Mouse (Mus musculus) left cerebral cortex, adult 8-10 months (tissue): ENCODE measurements around the gene Esp23. TPM values are rescaled to one million over a fixed set of nuclear protein-coding genes. Genes with fewer than 3 reads are reported as not detected.
"Not testable (repeated sequence)": the region's sequence is repeated elsewhere in the genome, so short reads cannot be mapped to it uniquely, and the experiment has no call there.

Source experiments
- DNase-seq, 2 experiments: peaks; one replicate each; pipeline ENCODE4 v3.0.0; 2022; ENCODE audit warnings: low spot score in 2 of 2
- total RNA-seq, 4 experiments: library from RNA; stranded (reverse); gene quantifications; 2 replicates each; pipeline ENCODE4 v1.2.4; 2022

Esp23 gene
- total RNA-seq = not detected

DNA sequence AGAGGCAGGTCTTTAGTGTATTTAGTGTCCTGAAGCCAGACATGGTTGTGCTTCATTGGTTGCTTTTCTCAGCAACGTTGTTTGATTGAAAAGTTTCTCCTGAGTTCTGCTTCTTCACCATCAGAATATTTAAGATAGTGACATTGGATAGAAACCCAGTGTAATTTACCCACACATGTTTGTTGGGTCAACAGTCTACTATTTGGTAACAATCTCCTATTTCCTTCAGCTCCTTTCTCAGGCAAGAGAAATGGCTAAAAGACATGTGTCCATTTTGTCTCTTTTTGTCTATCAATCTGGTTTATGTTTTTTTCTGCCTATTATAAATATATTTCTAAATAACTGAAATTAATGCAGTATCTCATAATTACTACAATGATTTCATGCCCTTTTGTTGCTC is at the start of gene Esp23:
Gene Esp23 (minus strand): TSS at position 101 of the 400 bp plus-strand sequence.
- DNase-seq = no peak

DNA sequence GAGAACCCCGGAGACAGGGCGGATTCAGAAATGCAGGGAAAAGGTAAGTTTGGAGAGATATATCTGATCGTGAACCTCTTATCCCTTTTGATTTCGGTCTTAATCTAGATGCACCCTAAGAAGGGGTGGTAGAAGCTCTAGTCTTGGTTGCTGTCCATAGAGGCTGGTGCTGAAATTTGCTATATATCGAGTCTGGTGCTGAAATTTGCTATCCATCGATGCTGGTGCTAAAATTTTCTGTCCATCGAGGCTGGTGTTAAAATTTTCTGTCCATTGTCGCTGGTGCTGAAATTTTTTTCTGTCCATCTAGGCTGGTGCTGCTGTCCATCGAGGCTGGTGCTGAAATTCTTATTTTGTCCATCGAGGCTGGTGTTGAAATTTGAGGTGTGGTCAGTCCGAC is 30.3 kb upstream of the Esp23 start:
- not testable (repeated sequence) for DNase-seq

DNA sequence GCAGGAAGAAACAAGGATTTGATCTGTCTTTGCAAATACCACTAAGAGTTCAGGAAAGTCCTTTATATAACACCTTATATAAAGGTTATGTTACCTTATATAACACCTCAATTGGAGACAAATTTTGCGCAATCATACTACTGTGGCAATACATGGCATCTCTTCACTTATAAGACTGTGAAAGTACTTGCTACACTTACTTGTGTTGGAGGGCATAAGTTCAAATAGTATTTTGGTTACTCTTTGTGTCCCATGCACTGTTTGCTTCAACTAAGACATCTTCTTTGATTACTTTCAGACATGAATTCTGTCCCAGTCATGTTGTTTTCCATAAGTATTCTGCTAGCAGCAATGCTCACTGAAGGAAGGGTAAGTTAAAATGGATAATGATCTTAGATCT is 18.2 kb upstream of the Esp23 start, which contains the start of gene Esp22:
Gene Esp22 (plus strand): TSS at position 301 of the 400 bp plus-strand sequence.
- no peak for DNase-seq

DNA sequence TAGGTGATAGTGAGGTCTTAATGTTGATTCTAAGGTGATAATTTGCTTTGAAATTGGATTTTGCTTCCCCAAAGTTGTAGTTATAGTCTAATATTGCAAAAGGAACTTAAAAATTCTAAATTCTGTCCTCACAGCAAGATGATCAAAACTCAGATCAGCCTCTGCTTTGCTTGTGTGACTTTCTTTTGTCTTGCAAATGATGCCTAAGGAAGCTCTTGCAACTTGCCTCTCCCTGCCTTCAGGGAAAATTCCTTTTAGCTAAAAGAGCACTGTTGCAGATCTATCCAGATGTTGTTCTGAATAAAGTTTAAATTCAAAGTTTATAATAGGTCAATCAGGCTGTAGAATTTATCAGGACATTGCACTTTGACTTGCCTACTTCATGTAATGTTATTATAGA is 13.2 kb downstream of the Esp23 start:
- DNase-seq = no peak

DNA sequence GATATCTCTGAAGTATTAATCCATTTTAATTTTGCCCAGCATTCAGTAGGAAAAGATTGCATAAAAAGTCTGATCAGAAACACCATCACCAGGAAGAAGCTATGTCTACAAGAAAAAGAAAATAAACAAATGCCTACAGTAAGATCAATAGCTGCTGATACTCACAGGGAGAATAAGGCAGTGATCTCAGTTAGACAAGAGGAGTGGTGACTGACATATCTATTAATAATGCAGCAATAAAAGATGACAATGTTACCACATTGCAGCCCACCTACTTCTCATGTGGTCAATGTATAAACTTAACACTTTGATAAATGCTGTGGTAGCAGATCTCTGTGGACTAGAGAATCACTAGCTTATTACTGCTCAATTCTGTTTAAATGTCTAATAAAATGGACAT is 33.6 kb downstream of the Esp23 start, which contains the start of gene Gm21903:
Gene Gm21903 (minus strand): TSS at position 101 of the 400 bp plus-strand sequence.
- no peak for DNase-seq

DNA sequence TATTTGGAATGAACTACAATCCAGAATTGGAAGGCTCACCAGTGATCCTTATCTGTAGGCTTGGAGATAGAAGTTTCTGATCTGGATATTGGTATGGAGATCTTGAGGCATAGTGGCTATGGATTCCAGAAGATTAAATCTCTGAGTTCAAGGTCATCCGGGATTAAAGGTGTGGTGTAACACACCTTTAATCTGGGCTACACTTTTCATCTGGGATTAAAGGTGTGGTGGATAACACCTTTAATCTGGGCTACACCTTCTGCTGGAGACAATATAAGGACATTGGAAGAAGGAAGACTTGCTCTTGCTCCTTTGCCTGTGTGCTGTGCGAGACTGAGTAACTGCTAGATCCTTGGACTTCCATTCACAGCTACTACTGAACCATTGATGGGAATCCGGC is 40.4 kb downstream of the Esp23 start, which contains the start of gene Esp24:
Gene Esp24 (plus strand): TSS at position 301 of the 400 bp plus-strand sequence.
- DNase-seq = not testable (repeated sequence)

Other genes starting within 250 kb of the Esp23 start
- gene Esp24, start 40.3 kb downstream of the Esp23 start, total RNA-seq = not detected
- gene Gm21903, start 33.7 kb downstream of the Esp23 start, total RNA-seq = not detected
- not detected for gene Esp22, start 18.3 kb upstream of the Esp23 start, total RNA-seq